Mouse (Mus musculus) retina, postnatal 1 day (tissue): ENCODE data around the gene Rora.

ENCODE experiments used
- DNase-seq: peaks from one replicate; pipeline ENCODE4 v3.0.0-alpha.2; 2012

Rora gene

DNA sequence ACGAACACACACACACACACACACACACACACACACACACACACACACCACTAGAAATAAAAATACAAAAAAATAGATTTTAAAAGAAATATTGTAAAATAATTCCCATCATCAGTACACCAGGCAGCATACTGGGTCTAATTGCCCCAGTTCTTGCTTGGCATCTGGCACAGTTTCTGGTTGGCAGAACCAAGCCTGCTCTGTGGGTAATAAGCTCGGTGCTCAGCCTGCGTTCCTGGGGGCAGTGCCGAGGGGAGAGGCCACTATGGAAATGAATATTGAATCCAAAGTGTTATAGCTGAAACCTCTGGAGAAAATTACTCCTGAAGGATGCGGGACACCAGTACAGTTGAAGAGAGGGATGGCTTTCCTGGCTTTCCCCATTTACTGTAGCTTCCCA lies 310.3 kb downstream of the Rora start:
- DNase-seq = no peak

DNA sequence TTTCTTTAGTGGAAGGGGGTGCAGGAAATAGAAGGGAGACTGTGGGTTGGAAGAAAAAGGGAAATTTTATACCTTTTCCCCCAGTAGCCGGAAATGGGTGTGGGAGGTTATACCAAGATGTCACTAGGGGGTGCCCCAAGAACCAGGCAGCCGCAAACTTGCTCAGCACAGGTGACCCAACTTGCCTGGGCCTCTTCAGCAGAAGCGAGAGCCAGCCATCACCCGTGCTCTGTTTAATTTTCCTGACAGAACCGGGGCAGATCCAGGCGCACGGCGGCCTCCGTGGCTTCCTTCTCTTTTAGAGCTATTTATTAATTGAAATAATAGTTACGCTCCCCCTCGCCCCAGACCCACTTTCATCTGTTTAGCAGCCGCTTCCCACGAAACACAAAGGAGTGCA lies 313.0 kb downstream of the Rora start:
- peak; percentile 94 for DNase-seq

DNA sequence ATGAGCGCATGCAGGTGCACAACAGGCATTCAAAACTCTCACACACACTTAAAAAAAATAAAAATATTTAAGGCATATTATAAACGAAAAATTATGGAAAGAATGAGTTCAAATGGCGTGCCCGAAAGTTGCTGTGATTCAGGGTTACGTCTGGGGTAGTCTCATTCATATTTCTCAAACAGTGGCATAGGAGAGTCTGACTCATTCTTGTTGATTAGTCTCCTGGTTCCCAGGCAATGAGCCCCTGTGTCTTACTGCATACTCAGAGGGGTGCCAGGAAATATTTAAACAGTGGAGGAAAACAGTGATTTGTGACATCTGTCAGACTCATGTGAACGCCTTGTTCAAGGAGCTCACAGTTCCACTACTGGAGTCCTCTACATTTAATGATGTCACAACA lies 316.5 kb downstream of the Rora start:
- DNase-seq = no peak

GRCm38 (mm10) chr9:68972277-68972676 lies 318.7 kb downstream of the Rora start:
- DNase-seq = no peak

DNA sequence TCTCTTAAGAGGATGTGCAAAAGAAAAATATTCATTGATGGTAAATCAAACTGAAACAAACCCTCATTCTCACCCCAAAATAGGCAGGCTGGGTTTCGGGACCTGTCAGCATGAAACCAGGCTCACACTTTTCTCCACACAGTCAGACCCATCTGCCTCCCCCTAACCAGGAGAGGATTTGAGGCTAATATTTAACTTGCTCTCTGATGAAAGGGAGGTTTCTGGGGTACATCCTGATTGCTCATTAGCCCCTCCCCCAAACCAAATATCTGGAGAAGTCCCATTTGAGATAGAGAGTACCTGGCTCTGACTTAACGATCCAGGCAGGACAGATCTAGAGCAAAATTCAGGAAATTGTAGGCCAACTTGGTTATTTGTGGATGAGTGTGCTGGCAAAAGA lies 320.9 kb downstream of the Rora start:
- no peak for DNase-seq

- peak; percentile 70 for DNase-seq
Measured at GRCm38 (mm10) chr9:68976136-68976535, 322.6 kb downstream of the Rora start.

- peak; percentile 22 for DNase-seq
Measured at GRCm38 (mm10) chr9:68976851-68977250, 323.3 kb downstream of the Rora start.

DNA sequence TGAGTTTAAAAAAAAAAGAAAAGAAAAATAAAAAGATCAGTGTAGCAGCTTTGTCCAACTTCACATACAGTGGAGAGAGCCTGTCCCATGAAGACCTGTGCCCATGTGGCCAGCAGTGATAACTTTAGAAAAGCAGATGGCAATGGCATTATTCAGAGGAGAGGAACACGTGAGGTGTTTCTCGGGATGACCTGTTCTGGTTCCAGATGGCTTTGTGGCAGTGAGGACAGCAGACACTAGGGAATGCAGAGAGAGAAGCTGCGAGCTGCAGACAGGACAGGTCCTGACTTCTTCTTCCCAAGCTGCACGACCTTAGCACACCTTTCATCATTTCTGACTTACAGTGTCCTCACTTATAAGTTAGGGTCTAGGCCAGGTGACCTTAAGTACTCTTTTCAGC lies 325.1 kb downstream of the Rora start:
- no peak for DNase-seq

DNA sequence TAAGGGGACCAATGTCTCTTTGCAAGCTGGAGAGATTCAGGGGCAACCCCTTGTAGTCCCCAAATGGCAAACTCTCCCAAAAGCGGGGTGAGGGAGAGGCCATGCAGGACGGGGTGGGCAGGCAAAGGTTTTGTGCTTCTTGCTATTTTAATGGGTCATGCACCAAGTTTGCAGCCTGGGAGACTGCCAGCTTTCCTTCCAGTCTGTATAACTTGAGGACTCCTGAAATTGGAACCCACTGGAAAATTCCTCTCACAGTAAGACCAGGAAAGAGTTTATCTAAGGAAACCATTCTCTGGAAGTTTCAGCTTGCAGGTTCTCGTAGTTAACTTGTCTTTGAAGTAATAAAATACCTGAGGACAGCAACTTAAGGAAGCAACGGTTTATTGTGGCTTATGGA lies 326.5 kb downstream of the Rora start:
- DNase-seq = no peak

GRCm38 (mm10) chr9:68985046-68985445 lies 331.5 kb downstream of the Rora start:
- peak; percentile 36 for DNase-seq

DNA sequence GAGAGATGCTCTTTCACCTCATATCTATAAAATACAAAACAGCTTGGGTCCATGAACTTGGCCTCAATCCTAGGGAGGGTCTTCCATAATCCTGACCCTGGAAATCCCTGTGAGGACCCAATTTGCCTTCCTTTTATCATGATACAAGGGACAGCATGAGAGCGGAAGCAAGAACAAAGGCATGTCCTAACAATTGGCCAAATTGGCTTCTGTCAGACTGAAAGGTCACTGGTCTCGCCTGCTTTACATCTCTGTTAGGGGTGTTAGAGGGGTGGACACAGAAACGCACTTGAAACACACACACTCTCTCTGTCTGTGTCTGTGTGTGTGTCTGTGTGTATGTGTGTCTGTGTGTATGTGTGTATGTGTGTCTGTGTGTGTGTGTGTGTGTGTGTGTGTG lies 332.2 kb downstream of the Rora start:
- peak; percentile 66 for DNase-seq

- DNase-seq = peak; percentile 22
Measured at GRCm38 (mm10) chr9:68987290-68988042, 333.9 kb downstream of the Rora start.

- DNase-seq = peak; percentile 30
Measured at GRCm38 (mm10) chr9:68988162-68988911, 334.8 kb downstream of the Rora start.

DNA sequence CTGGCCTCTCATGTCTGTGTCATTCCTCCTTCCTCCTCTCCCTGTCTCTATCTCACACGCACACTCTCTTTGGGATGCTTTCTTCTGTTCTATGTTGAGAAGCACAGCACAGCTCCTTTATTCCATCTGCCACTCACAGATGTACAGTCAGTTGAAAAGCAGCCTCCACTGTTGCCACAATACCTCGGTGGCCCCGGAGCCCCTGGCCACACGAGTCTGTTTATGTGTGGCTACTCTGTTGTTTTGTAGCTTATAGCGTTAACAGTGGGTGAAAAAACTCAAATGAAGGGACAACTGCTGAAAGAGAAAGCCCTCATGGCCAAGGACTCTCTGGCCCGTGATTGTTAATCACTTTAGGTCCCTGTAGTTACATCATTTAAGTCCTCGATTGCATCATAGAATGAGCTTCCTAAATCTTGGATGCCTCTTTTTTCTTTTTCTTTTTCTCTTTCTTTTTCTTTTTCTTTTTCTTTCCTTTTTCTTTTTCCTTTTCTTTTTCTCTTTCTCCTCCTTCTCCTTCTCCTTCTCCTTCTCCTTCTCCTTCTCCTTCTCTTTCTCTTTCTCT lies 336.4 kb downstream of the Rora start:
- no peak for DNase-seq

DNA sequence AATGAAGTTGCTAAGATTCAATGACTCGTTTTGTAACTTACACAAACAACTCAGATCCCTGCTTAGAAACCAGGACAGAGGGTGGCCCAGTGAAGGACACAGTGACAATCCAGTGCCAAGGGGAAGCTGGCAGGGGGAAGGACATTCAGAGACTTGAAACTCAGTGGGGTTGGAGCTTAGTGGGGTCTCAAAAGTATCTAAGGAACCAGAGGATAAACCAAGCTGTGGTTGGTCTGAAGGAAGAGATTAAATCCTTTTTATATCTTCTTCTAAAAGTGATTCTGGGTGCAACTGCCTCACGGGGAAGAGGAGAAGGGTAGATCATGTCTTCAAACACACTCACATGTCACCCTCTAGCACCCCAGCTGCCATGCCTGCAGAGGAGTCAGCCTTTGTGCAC lies 340.3 kb downstream of the Rora start:
- DNase-seq = no peak

DNA sequence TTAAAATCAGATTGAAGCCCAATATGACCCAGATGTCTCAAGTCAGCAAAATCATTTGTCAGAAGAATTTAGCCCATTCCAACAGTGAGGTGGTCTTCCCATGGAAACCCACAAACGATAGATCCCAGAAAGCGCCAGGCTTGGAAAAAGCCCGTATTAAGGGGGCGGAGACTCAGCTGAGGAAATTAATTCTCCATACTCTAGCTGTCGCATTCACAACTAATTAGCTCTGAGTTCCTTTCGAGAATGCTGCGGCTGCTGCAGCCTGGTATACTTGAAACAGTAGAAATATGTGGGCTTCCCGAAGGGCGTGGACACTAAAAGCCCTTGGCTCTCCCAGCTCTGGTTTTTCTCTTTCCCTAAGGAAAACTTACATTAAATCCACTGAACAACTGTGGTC lies 345.4 kb downstream of the Rora start:
- DNase-seq = no peak

- DNase-seq = no peak
Measured at GRCm38 (mm10) chr9:69004514-69004913, 350.9 kb downstream of the Rora start.

DNA sequence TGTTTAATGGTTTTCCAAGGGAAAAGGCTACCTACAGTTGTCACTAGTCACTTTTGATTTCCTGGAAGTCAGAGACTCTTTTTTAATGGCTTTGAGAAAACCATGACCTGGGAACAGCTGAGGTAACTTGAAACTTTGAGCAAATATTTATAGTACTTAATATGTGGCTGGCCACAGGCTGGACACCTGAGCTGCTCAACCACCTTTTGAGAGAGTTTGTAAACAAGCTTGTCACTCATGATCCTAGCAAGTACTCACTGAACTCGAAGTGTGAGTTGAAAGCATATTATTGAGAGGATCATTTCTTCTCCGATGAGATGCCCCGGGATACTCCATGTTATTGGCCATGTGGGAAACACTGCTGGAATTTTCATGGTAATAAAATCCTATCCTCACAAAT lies 353.1 kb downstream of the Rora start:
- DNase-seq = no peak

GRCm38 (mm10) chr9:69008706-69009105 lies 355.1 kb downstream of the Rora start:
- no peak for DNase-seq

- DNase-seq = no peak
Measured at GRCm38 (mm10) chr9:69010886-69011285, 357.3 kb downstream of the Rora start.

GRCm38 (mm10) chr9:69013186-69013715 lies 359.7 kb downstream of the Rora start:
- DNase-seq = peak; percentile 84

DNA sequence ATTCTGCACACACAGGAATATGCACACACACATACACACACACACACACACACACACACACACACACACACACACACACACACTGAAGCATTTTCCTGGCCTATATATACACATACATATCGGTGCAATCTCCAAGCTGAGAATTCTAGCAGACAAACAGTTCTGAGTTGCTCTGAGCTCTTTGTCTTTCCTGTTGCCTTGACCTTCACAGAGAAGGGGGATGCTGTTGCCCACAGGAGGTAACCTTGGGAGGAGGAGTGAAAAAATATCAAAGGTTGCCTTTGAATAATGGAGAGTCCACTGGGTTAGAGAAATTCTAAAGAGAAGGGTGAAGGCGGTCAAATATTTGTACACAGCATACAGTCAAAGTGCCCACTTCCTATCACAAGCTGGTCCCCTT lies 360.6 kb downstream of the Rora start:
- no peak for DNase-seq

DNA sequence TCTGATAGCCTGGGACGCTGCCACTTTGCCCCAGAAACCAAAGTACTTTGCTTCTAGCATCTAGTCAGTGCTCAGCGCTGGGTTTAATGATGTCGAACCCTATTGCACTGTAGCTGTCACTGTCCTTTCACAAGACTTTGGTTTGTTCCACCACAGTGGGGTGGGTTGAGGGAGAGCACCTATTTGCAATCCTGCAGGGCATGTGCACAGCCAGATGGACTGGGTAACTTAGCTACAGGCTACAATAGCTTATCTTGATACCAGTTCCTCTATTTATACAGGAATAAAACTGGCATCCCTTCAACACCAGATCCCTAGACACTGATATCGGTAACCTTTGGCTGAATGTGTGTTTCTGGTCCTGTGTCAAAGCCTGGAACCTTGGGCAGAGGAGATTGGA lies 366.8 kb downstream of the Rora start:
- DNase-seq = no peak

- no peak for DNase-seq
Measured at GRCm38 (mm10) chr9:69021482-69021881, 367.9 kb downstream of the Rora start.
